Mouse (Mus musculus) thymus, adult 2 months (tissue): ENCODE data around the gene Eefsec.

Experiments used
- CTCF ChIP-seq: fragments of 200-500 bp; IDR thresholded peaks from 2 replicates; pipeline ENCODE4 v1.5.1; 2012; ENCODE audit warnings: mild to moderate bottlenecking, control low read depth, low read length, moderate library complexity, borderline replicate concordance; ENCODE audit not compliant: control insufficient read depth, poor library complexity, insufficient read depth; ENCODE audit errors: extremely low read depth
- POLR2A ChIP-seq: fragments of 200-500 bp; IDR thresholded peaks from 2 replicates; pipeline ENCODE4 v1.6.1; 2012; ENCODE audit warnings: mild to moderate bottlenecking, low read length, control low read depth, moderate library complexity; ENCODE audit not compliant: control insufficient read depth, poor library complexity, insufficient read depth; ENCODE audit errors: extremely low read depth

GRCm38 (mm10) chr6:88319735-88320134 lies 126.6 kb downstream of the Eefsec start:
- no peak for TF ChIP-seq POLR2A
- no peak for TF ChIP-seq CTCF
